Mouse (Mus musculus) T-helper 17 cell (primary cell): ENCODE data around the gene Bcl7a.

ENCODE experiments used
- in situ Hi-C, 2 experiments: fragments of 300-600 bp; cut with MboI, MseI; formaldehyde crosslinking; loops; 1 replicate in 1 of 2; 2 replicates in 1 of 2; pipeline ENCODE4 v1.15.1; 2025; ENCODE audit warnings: high pct_unique_total_duplicates in 2 of 2

Gene Bcl7a

DNA sequence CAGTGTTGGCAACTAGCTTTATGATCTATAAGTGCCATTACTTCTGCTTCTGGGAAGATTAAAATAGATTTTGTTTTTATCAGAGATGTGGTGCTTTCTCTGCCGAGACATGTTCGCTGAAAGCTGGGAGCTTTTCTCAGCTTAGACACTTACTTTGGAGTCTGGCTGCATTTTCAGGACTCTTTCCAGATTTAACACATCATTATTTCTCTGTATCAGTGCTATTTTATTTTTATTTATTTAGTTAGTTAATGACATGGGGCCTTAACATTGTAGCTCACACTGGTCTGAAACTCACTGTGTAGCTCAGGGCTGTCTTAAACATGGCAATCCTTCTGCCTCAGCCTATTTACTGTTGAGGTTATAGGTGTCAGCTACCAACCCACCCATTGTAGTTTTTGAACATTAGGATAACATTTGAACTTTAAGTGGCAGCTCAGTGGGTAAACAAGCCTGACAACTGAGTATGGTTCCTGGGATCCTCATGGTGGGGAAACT, 70.3 kb downstream of the Bcl7a start:
- in situ Hi-C loops: no loop called here

DNA sequence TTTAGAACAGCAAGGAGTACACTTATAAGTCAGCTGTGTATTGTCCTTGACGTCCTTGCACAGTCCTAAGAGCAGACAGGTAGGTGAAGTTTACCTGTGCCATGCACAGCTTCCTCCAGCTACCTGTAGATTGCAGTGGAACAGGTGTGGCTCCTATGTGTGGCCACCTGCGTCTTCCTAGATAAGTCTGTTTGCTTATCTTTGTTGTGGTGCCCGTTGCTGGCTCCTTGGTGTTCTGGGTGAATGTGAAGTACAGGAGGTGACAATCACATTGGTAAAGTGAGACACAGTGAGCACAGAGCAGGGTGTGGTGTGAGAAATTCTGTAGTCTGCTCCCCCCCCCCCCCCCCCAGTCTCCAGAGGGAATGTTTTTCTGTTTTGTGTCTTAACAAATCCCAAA, 72.5 kb downstream of the Bcl7a start:
- in situ Hi-C loops: no loop called here

DNA sequence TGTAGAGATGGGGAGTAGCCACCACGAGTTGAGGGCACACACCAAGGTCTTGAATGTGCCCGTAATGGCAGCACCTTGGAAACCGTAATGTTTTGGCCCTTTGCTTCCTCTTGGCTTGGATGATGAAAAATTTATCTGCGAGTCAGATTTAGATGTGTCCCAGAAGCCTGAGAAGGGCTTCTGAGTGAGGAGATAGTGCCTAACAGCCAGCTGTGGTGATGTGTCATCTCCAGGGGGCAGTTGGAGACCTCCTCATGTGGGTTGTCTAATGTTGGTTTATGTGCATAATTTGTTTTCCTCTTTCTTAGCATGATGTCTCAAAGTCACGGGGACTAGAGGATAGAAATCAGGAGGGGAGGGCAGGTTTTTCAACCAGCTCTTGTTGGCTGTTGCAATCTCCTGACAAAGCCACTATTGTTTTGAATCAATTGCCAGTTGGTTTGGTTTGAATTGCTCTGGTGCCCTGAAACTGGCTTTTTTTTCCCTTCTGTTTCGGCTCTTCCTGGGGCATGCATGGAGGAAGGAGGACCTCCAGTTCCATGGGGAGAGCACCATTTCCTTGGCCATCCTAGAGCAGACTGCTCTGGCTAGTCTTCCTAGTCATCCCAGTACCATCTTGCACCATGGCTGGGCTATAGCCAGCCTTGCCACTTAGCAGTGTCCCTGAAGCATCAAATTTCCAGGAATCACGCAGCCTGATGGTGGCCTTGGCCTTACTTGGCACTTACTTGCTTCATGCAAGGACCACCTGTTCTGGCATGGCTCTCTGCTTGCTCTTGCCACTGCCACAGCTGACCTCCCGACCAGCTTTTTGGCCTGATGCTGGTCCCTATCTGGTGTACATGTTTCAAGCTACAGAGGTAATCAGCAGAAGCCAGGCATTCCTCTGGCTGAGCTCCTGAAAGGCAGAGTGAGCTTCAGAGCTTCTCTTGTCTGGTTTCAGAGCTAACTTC, 73.2 kb downstream of the Bcl7a start:
- in situ Hi-C loops: no loop called here

DNA sequence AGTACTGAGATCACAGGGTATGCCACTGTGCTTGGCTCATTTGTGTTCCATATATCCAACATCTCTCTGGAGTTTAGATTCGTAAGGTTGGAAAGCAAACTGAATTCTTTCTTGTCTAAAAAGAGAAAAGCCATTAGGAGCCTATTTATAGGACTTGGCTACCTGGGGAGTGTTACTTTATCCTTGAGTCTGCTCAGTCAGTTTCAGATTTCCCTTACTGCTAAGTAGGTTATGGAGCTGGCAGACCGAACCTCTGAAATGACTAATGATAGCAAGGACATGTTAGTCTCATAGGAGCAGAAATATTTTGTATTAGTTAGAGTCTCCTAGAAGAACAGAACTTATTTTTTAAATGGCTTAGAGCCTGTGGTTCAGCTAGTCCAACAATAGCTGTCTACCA, 80.3 kb downstream of the Bcl7a start:
- in situ Hi-C loops: no loop called here
